Mouse (Mus musculus) CH12.LX (cell line): ENCODE data around the gene Crybg2. TPM values are rescaled to one million over a fixed set of nuclear protein-coding genes. Genes with fewer than 3 reads are reported as not detected.

Experiments
- DNase-seq: peaks from one replicate; pipeline ENCODE4 v3.0.0-alpha.2; 2013; ENCODE audit errors: extremely low read depth
- H3K27ac ChIP-seq: 2 replicates; pipeline ENCODE4 v1.5.1; 2012; ENCODE audit warnings: low read depth, mild to moderate bottlenecking, control low read depth, moderate library complexity; ENCODE audit not compliant: insufficient read depth
- H3K27me3 ChIP-seq: replicated peaks from 2 replicates; pipeline ENCODE3; 2012; ENCODE audit warnings: inconsistent platforms
- H3K36me3 ChIP-seq, 2 experiments: replicated peaks in 1 of 2; 2 replicates each; pipeline versions ENCODE3 to v1.6.1; 2012; ENCODE audit warnings: inconsistent platforms in 1 of 2, low read length in 1 of 2, mild to moderate bottlenecking in 1 of 2, mixed read lengths in 1 of 2, moderate library complexity in 1 of 2; ENCODE audit not compliant: control insufficient read depth in 1 of 2, insufficient read depth in 1 of 2
- H3K4me1 ChIP-seq, 2 experiments: 2 replicates each; pipeline ENCODE4 v1.6.1; 2012; ENCODE audit warnings: inconsistent platforms in 1 of 2, moderate library complexity in 1 of 2; ENCODE audit not compliant: insufficient read depth in 2 of 2, control insufficient read depth in 1 of 2
- H3K4me2 ChIP-seq: 2 replicates; pipeline ENCODE4 v1.6.1; 2012; ENCODE audit warnings: low read depth, mild to moderate bottlenecking, control low read depth; ENCODE audit not compliant: poor library complexity, insufficient read depth, severe bottlenecking
- H3K4me3 ChIP-seq, 3 experiments: fragments of 150-350 bp in 1 of 3; sonication (generic) in 1 of 3; replicated peaks in 1 of 3; 2 replicates each; pipeline versions ENCODE3 to v1.5.1; 2011 to 2012; ENCODE audit warnings: low read depth in 2 of 3, low read length in 2 of 3, mild to moderate bottlenecking in 2 of 3, moderate library complexity in 2 of 3, control low read depth in 1 of 3, improper control_type of control experiment in 1 of 3, inconsistent platforms in 1 of 3, mixed read lengths in 1 of 3; ENCODE audit not compliant: poor library complexity in 1 of 3
- H3K79me2 ChIP-seq: replicated peaks from 2 replicates; pipeline ENCODE4 v1.6.1; 2012; ENCODE audit warnings: mild to moderate bottlenecking, moderate library complexity; ENCODE audit not compliant: control insufficient read depth, poor library complexity, insufficient read depth, severe bottlenecking; ENCODE audit errors: extremely low read depth
- H3K9ac ChIP-seq: 2 replicates; pipeline ENCODE4 v1.6.1; 2012; ENCODE audit warnings: low read depth, mild to moderate bottlenecking, control low read depth, moderate library complexity; ENCODE audit not compliant: insufficient read depth
- H3K9me3 ChIP-seq: replicated peaks from 2 replicates; pipeline ENCODE3; 2012; ENCODE audit warnings: low read length, inconsistent platforms, mixed read lengths
- BHLHE40 ChIP-seq: IDR thresholded peaks from 2 replicates; pipeline ENCODE4 v1.6.1; 2011; ENCODE audit warnings: mild to moderate bottlenecking, low read depth, low read length, improper control_type of control experiment
- E2F4 ChIP-seq: IDR thresholded peaks from 2 replicates; pipeline ENCODE4 v1.6.1; 2011; ENCODE audit warnings: low read depth, low read length, improper control_type of control experiment; ENCODE audit not compliant: insufficient replicate concordance
- EP300 ChIP-seq: IDR thresholded peaks from 2 replicates; pipeline ENCODE4 v1.6.1; 2011; ENCODE audit warnings: low read length, improper control_type of control experiment
- ETS1 ChIP-seq: conservative IDR thresholded peaks from 2 replicates; pipeline ENCODE4 v1.6.1; 2012; ENCODE audit warnings: low read depth, mild to moderate bottlenecking, inconsistent platforms, low read length, improper control_type of control experiment, moderate library complexity
- JUND ChIP-seq: conservative IDR thresholded peaks from 2 replicates; pipeline ENCODE4 v1.6.1; 2011; ENCODE audit warnings: low read depth, low read length, improper control_type of control experiment
- KAT2A ChIP-seq: IDR thresholded peaks from 2 replicates; pipeline ENCODE4 v1.6.1; 2012; ENCODE audit warnings: low read length, improper control_type of control experiment, inconsistent platforms; ENCODE audit not compliant: insufficient replicate concordance
- MAFK ChIP-seq: IDR thresholded peaks from 2 replicates; pipeline ENCODE4 v1.6.1; 2011; ENCODE audit warnings: low read length, improper control_type of control experiment; ENCODE audit not compliant: insufficient replicate concordance
- MEF2A ChIP-seq: IDR thresholded peaks from 2 replicates; pipeline ENCODE4 v1.6.1; 2014; ENCODE audit warnings: low read depth, mild to moderate bottlenecking, inconsistent platforms, low read length, improper control_type of control experiment, borderline replicate concordance
- MXI1 ChIP-seq: IDR thresholded peaks from 2 replicates; pipeline ENCODE4 v1.6.1; 2011; ENCODE audit warnings: mild to moderate bottlenecking, low read depth, low read length, improper control_type of control experiment
- NELFE ChIP-seq: IDR thresholded peaks from 2 replicates; pipeline ENCODE4 v1.6.1; 2011; ENCODE audit warnings: low read depth, low read length, improper control_type of control experiment
- PAX5 ChIP-seq: IDR thresholded peaks from 2 replicates; pipeline ENCODE4 v1.6.1; 2012; ENCODE audit warnings: low read length, inconsistent platforms, mixed read lengths
- POLR2AphosphoS2 ChIP-seq: IDR thresholded peaks from 2 replicates; pipeline ENCODE4 v1.6.1; 2011; ENCODE audit warnings: low read depth, low read length, improper control_type of control experiment
- SMC3 ChIP-seq: IDR thresholded peaks from 2 replicates; pipeline ENCODE4 v1.6.1; 2011; ENCODE audit warnings: low read depth, low read length, improper control_type of control experiment
- TBP ChIP-seq: conservative IDR thresholded peaks from 2 replicates; pipeline ENCODE4 v1.6.1; 2011; ENCODE audit warnings: low read depth, low read length, improper control_type of control experiment
- TCF12 ChIP-seq: IDR thresholded peaks from 2 replicates; pipeline ENCODE4 v1.6.1; 2014; ENCODE audit warnings: low read depth, mild to moderate bottlenecking, inconsistent platforms, low read length, improper control_type of control experiment
- ZC3H11A ChIP-seq: IDR thresholded peaks from 2 replicates; pipeline ENCODE4 v1.6.1; 2012; ENCODE audit warnings: low read depth, mild to moderate bottlenecking, inconsistent platforms, low read length, improper control_type of control experiment
- ZKSCAN1 ChIP-seq: IDR thresholded peaks from 2 replicates; pipeline ENCODE4 v1.6.1; 2012; ENCODE audit warnings: low read depth, inconsistent platforms, low read length, improper control_type of control experiment, borderline replicate concordance
- ZMIZ1 ChIP-seq: IDR thresholded peaks from 2 replicates; pipeline ENCODE4 v1.6.1; 2012; ENCODE audit warnings: low read depth, mild to moderate bottlenecking, inconsistent platforms, low read length, improper control_type of control experiment
- dilution Hi-C: fragments of 300-500 bp; cut with MboI; formaldehyde crosslinking; loops from 2 replicates; pipeline ENCODE4 v1.14.3; 2020; ENCODE audit warnings: low sequenced_read_pairs; ENCODE audit not compliant: extremely low pct_unique_long_range_greater_than_20kb, extremely low pct_ligation_motif_present
- in situ Hi-C: fragments of 300-500 bp; cut with MboI; formaldehyde crosslinking; loops from 3 replicates; pipeline ENCODE4 v1.14.3; 2019; ENCODE audit warnings: low sequenced_read_pairs, low pct_ligation_motif_present, low pct_unique_long_range_greater_than_20kb, mixed read lengths
- polyA plus RNA-seq: library from polyadenylated mRNA; unstranded; fragments of >175 nt; gene quantifications from 2 replicates; pipeline ENCODE4 v1.2.1, GENCODE M21; 2012; ENCODE audit warnings: low read depth; ENCODE audit not compliant: insufficient read length
- total RNA-seq, 2 experiments: library from RNA; depleted of rRNA; stranded (reverse); fragments of 300-350 nt in 1 of 2; fragments of >200 nt in 1 of 2; gene quantifications; 2 replicates each; pipeline ENCODE4 v1.2.3; 2012 to 2014

Gene Crybg2
- total and polyA plus RNA-seq, 3 experiments = 3.6 to 15.6 (median 9.2) TPM

DNA sequence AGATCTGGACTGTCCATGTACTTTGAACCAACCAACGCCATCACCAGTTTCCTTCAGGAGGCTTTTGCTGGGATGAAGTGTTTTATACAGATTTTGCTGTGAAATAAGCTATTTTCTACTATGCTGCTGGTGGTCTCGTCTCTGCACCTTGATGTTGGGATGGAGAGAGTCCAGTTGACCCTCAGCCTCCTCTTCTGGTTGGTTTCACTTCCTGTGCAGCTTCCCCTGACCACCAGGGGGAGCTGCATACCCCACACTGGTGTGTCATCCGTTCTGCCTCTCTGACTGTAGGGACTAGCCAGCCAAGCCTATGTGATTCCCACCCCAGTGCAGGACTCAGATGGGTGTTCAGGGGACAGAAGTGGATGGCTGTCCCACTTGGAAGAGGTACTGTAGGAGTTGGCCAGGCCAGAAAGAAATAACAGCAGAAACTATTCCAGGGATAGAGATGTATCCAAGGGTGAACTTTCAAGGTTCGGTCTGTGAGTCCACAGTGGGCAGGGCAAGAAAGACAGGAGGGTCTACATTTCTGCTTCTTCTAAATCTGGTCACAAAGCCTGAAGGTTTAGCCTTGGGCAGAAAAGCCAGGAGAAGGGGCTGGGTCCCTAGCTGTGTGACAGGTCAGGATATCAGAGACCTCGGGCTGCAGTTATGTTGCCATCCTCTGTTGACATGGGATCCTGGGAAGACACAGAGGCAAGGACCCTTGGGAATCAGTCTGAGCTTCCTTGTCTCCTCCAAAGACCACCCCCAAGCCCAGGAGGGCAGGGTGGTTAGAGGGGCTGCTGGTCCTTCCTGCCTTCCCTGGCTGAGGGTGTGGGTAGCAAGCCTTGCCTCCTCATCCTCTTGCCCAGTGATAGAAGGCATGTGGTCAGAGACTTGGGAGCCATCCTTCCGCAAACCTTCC is 32.0 kb downstream of the Crybg2 start (continued):
- TF ChIP-seq NELFE = peak; percentile 41; the same call in 1 of the 2 replicates

DNA sequence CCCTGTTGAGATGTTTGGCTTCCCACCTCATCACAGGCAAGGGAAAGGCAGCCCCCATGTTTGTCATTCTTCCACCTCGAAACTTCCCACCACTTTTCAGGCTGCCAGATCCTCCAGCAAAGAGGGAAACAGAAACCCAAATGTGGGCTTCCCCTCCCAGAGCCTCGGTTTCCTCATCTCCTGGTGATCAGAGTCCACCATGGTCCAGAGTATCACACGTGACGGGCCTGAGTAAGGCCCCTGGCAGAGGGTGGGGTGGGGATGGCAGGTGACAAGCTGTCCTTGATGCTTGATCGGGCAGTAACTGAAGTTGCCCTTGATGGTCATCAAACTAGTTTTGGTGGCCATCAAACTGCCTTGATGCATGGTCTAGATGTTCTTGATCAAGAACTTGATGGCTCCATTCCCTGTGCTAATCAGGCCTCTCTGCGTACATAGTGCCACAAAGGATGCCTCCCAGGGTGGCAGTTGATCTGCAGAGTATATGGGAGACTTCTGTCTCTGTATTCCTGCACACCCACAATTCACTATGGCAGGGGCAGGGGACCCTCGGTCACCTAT is 33.5 kb downstream of the Crybg2 start:
- peak overlapping the region; percentile 97 for H3K27ac ChIP-seq
- H3K79me2 ChIP-seq = peaks cover 25% of the 10 kb centered on the region
- H3K4me1 ChIP-seq = peaks cover 13 to 59% of the 10 kb centered on the region in 2 experiments
- TF ChIP-seq SMC3 = no peak
- no peak for TF ChIP-seq MAFK
- no peak for TF ChIP-seq TBP
- peak; percentile 76 for TF ChIP-seq BHLHE40
- TF ChIP-seq JUND = no peak
- TF ChIP-seq NELFE = no peak
- peak; percentile 5; the same call in 1 of the 2 replicates for TF ChIP-seq TCF12
- no peak; the same call in 1 of the 2 replicates for TF ChIP-seq POLR2AphosphoS2
- no peak for TF ChIP-seq EP300
- peak; percentile 30; the same call in 1 of the 2 replicates for TF ChIP-seq MXI1
- TF ChIP-seq ZKSCAN1 = no peak
- TF ChIP-seq KAT2A = no peak
- no peak for TF ChIP-seq E2F4
- no peak; the same call in 1 of the 2 replicates for TF ChIP-seq ZMIZ1
- no peak for TF ChIP-seq ZC3H11A
- TF ChIP-seq PAX5 = no peak
- TF ChIP-seq ETS1 = no peak
- 0 out of 2 replicates have a peak, but pooled peaks have one; percentile 16 for TF ChIP-seq MEF2A
- in situ Hi-C loops (loop anchor here (5.0 to 25.0 kb wide), 2 partner anchors 33 to 507 kb away; partner anchors contain the start of genes Gpn2 and Sh3bgrl3), dilution Hi-C loops (no loop called here)
- H3K4me2 ChIP-seq = peak overlapping the region; percentile 76
- H3K4me3 ChIP-seq = peak overlapping the region; percentile 81 to 99 (median 91)
- no peak for DNase-seq
- no peaks in the 10 kb centered on the region for H3K9me3 ChIP-seq
- peaks cover 19 to 44% of the 10 kb centered on the region in 2 experiments for H3K36me3 ChIP-seq
- H3K9ac ChIP-seq = peak overlapping the region; percentile 96
- H3K27me3 ChIP-seq = no peaks in the 10 kb centered on the region
